Mouse (Mus musculus) liver, embryonic 15.5 days (tissue): ENCODE results near the gene Srgap3. TPM values are rescaled to one million over a fixed set of nuclear protein-coding genes. Genes with fewer than 3 reads are reported as not detected.

Experiments
- ATAC-seq: fragments of 200-750 bp; cut with Nextera tagmentation; 2 replicates; pipeline ENCODE4 v1.8.0; 2017; ENCODE audit warnings: moderate number of reproducible peaks, mild to moderate bottlenecking, moderate library complexity; ENCODE audit not compliant: insufficient read depth
- H3K27ac ChIP-seq: fragments of 300-500 bp; sonication (generic); replicated peaks from 2 replicates; pipeline ENCODE4 v1.5.1; 2015; ENCODE audit warnings: mild to moderate bottlenecking, inconsistent platforms
- H3K27me3 ChIP-seq: fragments of 300-500 bp; sonication (generic); 2 replicates; pipeline ENCODE4 v1.6.1; 2015; ENCODE audit warnings: mild to moderate bottlenecking, inconsistent platforms
- H3K36me3 ChIP-seq: fragments of 300-500 bp; sonication (generic); replicated peaks from 2 replicates; pipeline ENCODE4 v1.6.1; 2015; ENCODE audit warnings: moderate library complexity, mild to moderate bottlenecking, inconsistent platforms
- H3K4me1 ChIP-seq: fragments of 300-500 bp; sonication (generic); replicated peaks from 2 replicates; pipeline ENCODE4 v1.6.1; 2015; ENCODE audit warnings: inconsistent platforms
- H3K4me2 ChIP-seq: fragments of 300-500 bp; sonication (generic); 2 replicates; pipeline ENCODE4 v1.6.1; 2015; ENCODE audit warnings: moderate library complexity, mild to moderate bottlenecking, inconsistent platforms
- H3K4me3 ChIP-seq: fragments of 300-500 bp; sonication (generic); replicated peaks from 2 replicates; pipeline ENCODE4 v1.5.1; 2015; ENCODE audit warnings: mild to moderate bottlenecking, inconsistent platforms
- H3K9ac ChIP-seq: fragments of 300-500 bp; sonication (generic); 2 replicates; pipeline ENCODE4 v1.6.1; 2015; ENCODE audit warnings: moderate library complexity, mild to moderate bottlenecking, inconsistent platforms
- H3K9me3 ChIP-seq: fragments of 300-500 bp; sonication (generic); replicated peaks from 2 replicates; pipeline ENCODE4 v1.6.1; 2016; ENCODE audit warnings: inconsistent platforms
- WGBS: fragments of 180-500 bp; shearing (Covaris S2); methylation state at CpG from one replicate; pipeline ENCODE4 v1.1.7; 2015; ENCODE audit warnings: mixed read lengths; ENCODE audit not compliant: insufficient replicate concordance; 5-methylcytosine and 5-hydroxymethylcytosine counted together
- polyA plus RNA-seq: library from polyadenylated mRNA; unstranded; fragments of >200 nt; fragmentation: Nextera tagmentation; extraction: Ambion mirVana; gene quantifications from 2 replicates; pipeline ENCODE4 v1.2.1, GENCODE M21; 2015

Srgap3 gene
- polyA plus RNA-seq, 1 experiment from 2014 or later = 0.16 TPM

DNA sequence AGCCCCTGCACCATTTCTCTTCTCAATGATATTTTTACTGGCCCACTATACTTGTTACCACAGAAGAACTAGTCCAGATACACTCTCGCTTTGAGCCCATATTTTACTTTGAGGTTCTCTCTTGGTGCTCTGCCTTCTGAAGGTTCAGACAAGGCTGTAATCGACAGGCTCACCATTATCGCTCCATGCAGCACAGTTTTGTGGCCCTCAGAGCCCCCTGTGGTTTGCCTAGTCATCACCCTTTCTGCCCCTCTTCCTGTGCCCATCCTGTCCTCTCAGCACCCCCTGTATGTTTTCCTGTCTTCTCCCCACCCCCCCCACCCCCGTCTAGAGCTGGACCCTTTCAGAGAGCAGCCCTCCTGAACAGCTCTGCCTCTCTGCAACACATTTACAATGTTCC lies 111.7 kb downstream of the Srgap3 start:
- WGBS = 15% methylated on average over 4 of the region's 4 CpGs
- ATAC-seq = no peak; the same call in 1 of the 2 replicates
- H3K27me3 ChIP-seq = no peaks in the 10 kb centered on the region
- H3K9ac ChIP-seq = no peak overlapping the region
- no peaks in the 10 kb centered on the region for H3K4me1 ChIP-seq
- H3K4me3 ChIP-seq = no peak overlapping the region
- no peaks in the 10 kb centered on the region for H3K36me3 ChIP-seq
- H3K9me3 ChIP-seq = no peaks in the 10 kb centered on the region
- H3K27ac ChIP-seq = no peak overlapping the region
- H3K4me2 ChIP-seq = no peak overlapping the region

- H3K4me2 ChIP-seq = no peak overlapping the region
Measured at GRCm38 (mm10) chr6:112834430-112834829, 112.6 kb downstream of the Srgap3 start.

DNA sequence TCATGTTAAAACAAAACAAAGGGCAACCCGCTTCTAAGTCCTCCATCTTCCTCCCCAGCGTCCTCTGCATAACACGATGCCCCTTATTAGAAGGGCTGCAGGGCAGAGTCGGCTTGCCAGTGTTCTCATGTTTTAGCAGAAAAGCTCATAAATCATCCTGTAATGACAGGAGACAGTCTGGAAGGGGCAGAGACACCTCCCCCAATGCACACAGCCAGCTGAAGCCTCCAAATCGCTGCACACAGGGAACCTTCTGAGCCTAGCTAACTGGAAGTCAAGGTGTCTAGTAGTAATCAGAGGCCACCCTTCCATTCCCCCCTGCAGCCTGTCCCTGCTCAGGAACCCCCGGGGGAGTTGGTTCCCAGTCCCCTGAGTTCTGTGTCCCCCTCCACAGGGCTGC lies 113.3 kb downstream of the Srgap3 start:
- Histone ChIP-seq H3K4me1 (no peaks in the 10 kb centered on the region), H3K4me2 (no peak overlapping the region), H3K27me3 (no peaks in the 10 kb centered on the region), H3K4me3 (no peak overlapping the region), H3K27ac (no peak overlapping the region), H3K36me3 (no peaks in the 10 kb centered on the region), H3K9ac (no peak overlapping the region), H3K9me3 (no peaks in the 10 kb centered on the region)
- 32% methylated on average over 6 of the region's 6 CpGs for WGBS
- ATAC-seq = no peak

More at GRCm38 (mm10) chr6:112834430-112834829, 112.6 kb downstream of the Srgap3 start:
- Histone ChIP-seq H3K4me1 (no peaks in the 10 kb centered on the region), H3K9ac (no peak overlapping the region), H3K4me3 (no peak overlapping the region), H3K27me3 (no peaks in the 10 kb centered on the region), H3K36me3 (no peaks in the 10 kb centered on the region), H3K27ac (no peak overlapping the region), H3K9me3 (no peaks in the 10 kb centered on the region)
- 71% methylated on average over 5 of the region's 5 CpGs for WGBS
- ATAC-seq = no peak

GRCm38 (mm10) chr6:112829196-112829595 lies 117.9 kb downstream of the Srgap3 start:
- Histone ChIP-seq H3K4me3 (no peak overlapping the region), H3K4me2 (no peak overlapping the region), H3K27me3 (no peaks in the 10 kb centered on the region), H3K9me3 (no peaks in the 10 kb centered on the region), H3K4me1 (no peaks in the 10 kb centered on the region), H3K27ac (no peak overlapping the region), H3K9ac (no peak overlapping the region), H3K36me3 (no peaks in the 10 kb centered on the region)
- WGBS = 66% methylated on average over 12 of the region's 12 CpGs
- ATAC-seq = no peak

- H3K4me1 ChIP-seq = no peaks in the 10 kb centered on the region
Measured at GRCm38 (mm10) chr6:112828420-112828819, 118.6 kb downstream of the Srgap3 start.

DNA sequence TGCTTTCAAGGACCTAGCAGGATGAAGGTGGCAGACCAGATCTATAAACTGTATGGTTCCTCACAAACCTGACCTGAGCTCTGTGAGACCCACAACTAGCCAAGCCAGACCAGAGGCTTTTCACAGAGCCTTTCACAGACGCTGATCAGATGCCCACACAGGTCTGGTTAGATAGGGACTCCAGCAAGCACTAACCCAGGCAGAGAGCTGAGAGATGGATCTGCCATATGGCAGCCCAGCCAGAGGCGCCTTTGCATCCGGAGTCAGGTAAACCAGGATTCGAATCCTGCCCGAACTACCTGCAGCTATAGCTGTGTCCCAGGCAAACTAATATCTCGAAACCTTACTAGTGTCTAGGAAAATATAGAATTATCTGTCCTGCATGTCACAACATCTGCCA lies 121.4 kb downstream of the Srgap3 start:
- WGBS = 66% methylated on average over 6 of the region's 6 CpGs
- Histone ChIP-seq H3K4me3 (no peak overlapping the region), H3K9ac (no peak overlapping the region), H3K4me1 (no peaks in the 10 kb centered on the region), H3K27ac (no peak overlapping the region), H3K36me3 (no peaks in the 10 kb centered on the region), H3K4me2 (no peak overlapping the region), H3K9me3 (no peaks in the 10 kb centered on the region), H3K27me3 (no peaks in the 10 kb centered on the region)
- no peak for ATAC-seq

More at GRCm38 (mm10) chr6:112828420-112828819, 118.6 kb downstream of the Srgap3 start:
- Histone ChIP-seq H3K27ac (no peak overlapping the region), H3K4me2 (no peak overlapping the region), H3K4me3 (no peak overlapping the region), H3K9me3 (no peaks in the 10 kb centered on the region), H3K36me3 (no peaks in the 10 kb centered on the region), H3K27me3 (no peaks in the 10 kb centered on the region), H3K9ac (no peak overlapping the region)
- ATAC-seq = no peak
- WGBS = 67% methylated on average over 5 of the region's 5 CpGs

GRCm38 (mm10) chr6:112823096-112823495 lies 124.0 kb downstream of the Srgap3 start:
- WGBS = 70% methylated on average over 6 of the region's 6 CpGs
- Histone ChIP-seq H3K27me3 (no peaks in the 10 kb centered on the region), H3K4me1 (no peaks in the 10 kb centered on the region), H3K9ac (no peak overlapping the region), H3K4me3 (no peak overlapping the region), H3K36me3 (no peaks in the 10 kb centered on the region), H3K4me2 (no peak overlapping the region), H3K9me3 (no peaks in the 10 kb centered on the region), H3K27ac (no peak overlapping the region)
- ATAC-seq = no peak

DNA sequence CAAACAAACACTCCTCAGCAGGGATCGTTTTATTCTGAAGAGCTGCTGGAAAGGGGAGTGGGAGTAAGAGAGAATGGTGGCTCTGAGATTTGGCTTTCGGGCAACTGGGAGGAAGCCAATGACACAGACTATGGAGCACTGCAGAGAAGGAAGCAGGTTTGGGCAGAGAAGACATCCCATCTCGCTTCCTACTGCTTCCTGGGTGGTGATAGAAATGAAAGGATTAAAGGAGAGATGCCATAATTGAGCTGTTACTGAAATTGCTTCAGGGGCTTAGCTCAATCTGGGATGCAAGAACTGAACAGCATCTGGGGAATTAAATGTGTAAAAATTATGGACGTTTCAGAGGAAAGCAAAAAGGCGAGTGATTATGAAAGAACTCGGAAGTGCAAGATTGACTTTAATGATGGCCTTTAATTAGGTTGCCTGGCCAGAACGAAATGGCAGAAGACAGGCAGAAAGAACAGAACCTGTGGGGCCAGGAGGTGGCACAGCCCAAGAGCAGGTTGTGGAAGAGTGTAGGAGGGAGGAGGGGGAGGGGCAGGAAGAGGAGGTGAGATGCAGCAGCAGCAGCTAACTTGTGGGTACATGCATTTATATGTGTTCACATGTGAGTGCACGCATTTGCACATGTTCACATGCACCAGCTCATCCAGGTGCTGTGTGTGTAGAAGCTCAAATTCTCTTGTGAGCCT lies 126.6 kb downstream of the Srgap3 start:
- no peak overlapping the region for H3K4me2 ChIP-seq
- no peaks in the 10 kb centered on the region for H3K9me3 ChIP-seq
- no peak overlapping the region for H3K27ac ChIP-seq
- WGBS = 56% methylated on average over 8 of the region's 8 CpGs
- H3K4me3 ChIP-seq = no peak overlapping the region
- H3K4me1 ChIP-seq = no peaks in the 10 kb centered on the region
- no peak overlapping the region for H3K9ac ChIP-seq
- ATAC-seq = no peak
- no peaks in the 10 kb centered on the region for H3K36me3 ChIP-seq
- no peaks in the 10 kb centered on the region for H3K27me3 ChIP-seq

GRCm38 (mm10) chr6:112818403-112818901 lies 128.6 kb downstream of the Srgap3 start:
- Histone ChIP-seq H3K4me2 (no peak overlapping the region), H3K27me3 (no peaks in the 10 kb centered on the region), H3K4me3 (no peak overlapping the region), H3K9me3 (no peaks in the 10 kb centered on the region), H3K36me3 (no peaks in the 10 kb centered on the region), H3K4me1 (no peaks in the 10 kb centered on the region), H3K9ac (no peak overlapping the region), H3K27ac (no peak overlapping the region)
- 58% methylated on average over 7 of the region's 7 CpGs for WGBS
- ATAC-seq = no peak

DNA sequence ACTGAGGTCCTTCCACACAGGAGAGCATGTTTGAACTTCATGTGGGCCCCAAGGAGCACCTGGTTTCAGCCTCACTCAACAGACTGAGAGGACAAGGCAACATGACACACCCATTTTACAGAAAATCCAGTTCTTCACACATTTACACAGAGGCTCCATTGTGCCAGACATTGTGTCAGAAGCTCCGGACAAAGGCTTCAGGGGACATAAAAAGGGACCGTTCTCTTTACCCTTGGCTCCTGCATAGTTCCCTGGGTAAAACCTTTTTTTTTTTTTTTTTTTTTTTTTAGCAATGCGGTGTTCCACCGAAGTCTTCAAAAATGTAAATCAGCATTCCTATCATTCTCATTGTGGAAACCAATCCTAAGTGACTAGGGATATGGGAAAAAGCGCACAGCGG lies 131.5 kb downstream of the Srgap3 start:
- H3K4me2 ChIP-seq = no peak overlapping the region
- no peaks in the 10 kb centered on the region for H3K36me3 ChIP-seq
- H3K4me1 ChIP-seq = no peaks in the 10 kb centered on the region
- no peak overlapping the region for H3K4me3 ChIP-seq
- ATAC-seq = no peak
- H3K9ac ChIP-seq = no peak overlapping the region
- WGBS = 79% methylated on average over 6 of the region's 6 CpGs
- H3K27ac ChIP-seq = no peak overlapping the region
- no peaks in the 10 kb centered on the region for H3K9me3 ChIP-seq
- no peaks in the 10 kb centered on the region for H3K27me3 ChIP-seq

GRCm38 (mm10) chr6:112814525-112815086 lies 132.5 kb downstream of the Srgap3 start:
- Histone ChIP-seq H3K4me1 (no peaks in the 10 kb centered on the region), H3K36me3 (no peaks in the 10 kb centered on the region), H3K9ac (no peak overlapping the region), H3K27ac (no peak overlapping the region), H3K4me3 (no peak overlapping the region), H3K27me3 (no peaks in the 10 kb centered on the region), H3K4me2 (no peak overlapping the region), H3K9me3 (no peaks in the 10 kb centered on the region)
- 49% methylated on average over 5 of the region's 5 CpGs for WGBS
- no peak for ATAC-seq
